16 mouse cellular contexts compared by ENCODE assay signal in the genomic region with DNA sequence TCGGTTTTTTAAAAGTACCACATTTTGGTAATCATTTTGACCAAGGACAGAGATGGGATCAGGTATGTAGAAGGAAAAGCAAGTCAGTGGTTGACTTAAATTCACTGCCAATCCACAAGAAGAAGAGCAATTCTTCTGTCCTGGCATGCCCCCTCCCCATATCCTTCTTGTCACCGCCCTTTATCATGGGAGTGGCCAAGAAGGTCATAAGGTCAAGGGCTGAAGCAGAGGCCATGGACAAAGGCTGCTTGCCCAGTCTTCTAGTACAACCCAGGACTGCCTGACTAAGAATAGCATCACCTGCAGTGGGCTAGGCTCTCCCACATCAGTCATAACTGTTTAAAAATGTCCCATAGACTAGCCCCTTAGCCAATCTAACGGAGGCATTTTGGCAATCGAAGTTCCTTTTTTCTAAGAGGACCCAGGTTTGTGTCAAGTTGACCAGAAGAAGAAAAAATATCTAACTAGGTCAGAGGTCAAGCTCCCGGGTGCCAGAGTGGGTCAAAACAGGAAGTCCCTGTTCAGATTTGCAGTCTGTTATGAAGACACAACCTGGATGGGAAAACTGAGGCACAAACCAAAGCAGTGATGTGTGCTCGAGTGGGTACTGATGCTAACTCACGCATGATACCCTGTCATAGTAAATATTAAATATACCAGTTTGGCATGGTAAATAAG.
"Had no signal": no experiment of that assay in that cellular context is flagged by ENCODE, and none has a peak within 500 bp of the region (broad histone marks: within the 10 kb centered on the region; RNA-seq: fewer than 3 reads in every experiment).

No protein-coding gene starts in this region.

- H3K9ac ChIP-seq: kidney, embryonic 15.5 days; liver, embryonic 14.5 days; lung, embryonic 14.5 days; midbrain, embryonic 12.5 days; neural tube, embryonic 13.5 days; stomach, embryonic 15.5 days had no signal

- H3K36me3 ChIP-seq: stomach, embryonic 15.5 days had no signal

- H3K27ac ChIP-seq: kidney, embryonic 15.5 days; left cerebral cortex, adult 2 months; limb, embryonic 10.5 days; liver, embryonic 14.5 days; midbrain, embryonic 12.5 days; neural tube, embryonic 13.5 days; stomach, embryonic 15.5 days had no signal

- H3K27me3 ChIP-seq: kidney, embryonic 15.5 days; midbrain, embryonic 12.5 days; neural tube, embryonic 13.5 days; stomach, embryonic 15.5 days had no signal

- H3K4me3 ChIP-seq: kidney, embryonic 15.5 days; left cerebral cortex, adult 2 months; limb, embryonic 10.5 days; midbrain, embryonic 12.5 days; neural tube, embryonic 13.5 days; stomach, embryonic 15.5 days had no signal

- H3K4me2 ChIP-seq: kidney, embryonic 15.5 days; lung, embryonic 14.5 days; midbrain, embryonic 12.5 days; neural tube, embryonic 13.5 days; stomach, embryonic 15.5 days had no signal

- H3K9me3 ChIP-seq: kidney, embryonic 15.5 days; limb, embryonic 10.5 days; stomach, embryonic 15.5 days had no signal

- DNase-seq: kidney, postnatal 25 days; lung, embryonic 14.5 days; lung, postnatal 10 days; lung, postnatal 4 days; right cerebral cortex, postnatal 14 days; thymus, postnatal 4 days had no signal

- ATAC-seq: inflammation-experienced regulatory T-cells, adult 6 months; intestine, postnatal 0 days; midbrain, embryonic 16.5 days had no signal
